ENCODE assay signal across 38 mouse cellular contexts in genomic region chr2:88279775-88280174, GRCm38 (mm10). TPM values are rescaled to one million over a fixed set of nuclear protein-coding genes. Genes with fewer than 3 reads are reported as not detected.
"Had no signal": no experiment of that assay in that cellular context is flagged by ENCODE, and none has a peak within 500 bp of the region (broad histone marks: within the 10 kb centered on the region; RNA-seq: fewer than 3 reads in every experiment).

TSS of gene Olfr1173 (minus strand) at chr2:88279875.

- H3K4me3 ChIP-seq: left cerebral cortex, adult 2 months; limb, embryonic 10.5 days; limb, embryonic 12.5 days; limb, embryonic 13.5 days; limb, embryonic 15.5 days; liver, embryonic 12.5 days; liver, embryonic 13.5 days; liver, embryonic 15.5 days; lung, embryonic 15.5 days; megakaryocyte, embryonic 14.5 days; midbrain, embryonic 10.5 days; midbrain, embryonic 12.5 days; midbrain, embryonic 13.5 days; midbrain, embryonic 15.5 days; myocyte; neural tube, embryonic 12.5 days had no signal

- H3K27me3 ChIP-seq: limb, embryonic 12.5 days; limb, embryonic 13.5 days; limb, embryonic 15.5 days; liver, embryonic 12.5 days; liver, embryonic 13.5 days; liver, embryonic 15.5 days; lung, embryonic 15.5 days; megakaryocyte, embryonic 14.5 days; midbrain, embryonic 12.5 days; midbrain, embryonic 13.5 days; midbrain, embryonic 15.5 days; neural tube, embryonic 12.5 days had no signal

- H3K4me2 ChIP-seq: limb, embryonic 12.5 days; limb, embryonic 13.5 days; limb, embryonic 15.5 days; liver, embryonic 11.5 days; liver, embryonic 12.5 days; liver, embryonic 13.5 days; liver, embryonic 15.5 days; lung, embryonic 14.5 days; lung, embryonic 15.5 days; midbrain, embryonic 11.5 days; midbrain, embryonic 12.5 days; midbrain, embryonic 13.5 days; midbrain, embryonic 15.5 days; neural tube, embryonic 12.5 days had no signal

- H3K9ac ChIP-seq: limb, embryonic 12.5 days; limb, embryonic 13.5 days; limb, embryonic 15.5 days; liver, embryonic 12.5 days; liver, embryonic 13.5 days; liver, embryonic 14.5 days; liver, embryonic 15.5 days; liver, postnatal 0 days; lung, embryonic 14.5 days; lung, embryonic 15.5 days; midbrain, embryonic 12.5 days; midbrain, embryonic 13.5 days; midbrain, embryonic 15.5 days; neural tube, embryonic 12.5 days had no signal

- H3K27ac ChIP-seq: left cerebral cortex, adult 2 months; limb, embryonic 10.5 days; limb, embryonic 12.5 days; limb, embryonic 13.5 days; limb, embryonic 15.5 days; liver, embryonic 12.5 days; liver, embryonic 13.5 days; liver, embryonic 14.5 days; liver, embryonic 15.5 days; lung, embryonic 15.5 days; macrophage; midbrain, embryonic 10.5 days; midbrain, embryonic 12.5 days; midbrain, embryonic 13.5 days; midbrain, embryonic 15.5 days; neural tube, embryonic 12.5 days had no signal

- ATAC-seq: liver, embryonic 12.5 days; liver, postnatal 0 days; midbrain, embryonic 13.5 days; midbrain, embryonic 15.5 days; midbrain, embryonic 16.5 days had no signal

- H3K9me3 ChIP-seq: limb, embryonic 10.5 days; limb, embryonic 12.5 days; limb, embryonic 13.5 days; limb, embryonic 15.5 days; liver, embryonic 12.5 days; liver, embryonic 13.5 days; liver, embryonic 15.5 days; lung, embryonic 15.5 days; megakaryocyte, embryonic 14.5 days; midbrain, embryonic 10.5 days; midbrain, embryonic 12.5 days; midbrain, embryonic 13.5 days; midbrain, embryonic 15.5 days; neural tube, embryonic 12.5 days had no signal

- DNase-seq: left cerebral cortex, postnatal 4 days; liver; liver, embryonic 13.5 days; liver, postnatal 0 days; lung, adult 18-20 months; lung, embryonic 14.5 days; lung, postnatal 10 days; lung, postnatal 14 days; lung, postnatal 36 days; lung, postnatal 4 days; midbrain, embryonic 14.5 days had no signal

- H3K4me1 ChIP-seq: limb, embryonic 10.5 days; limb, embryonic 12.5 days; limb, embryonic 13.5 days; limb, embryonic 15.5 days; liver, embryonic 12.5 days; liver, embryonic 13.5 days; liver, embryonic 15.5 days; lung, embryonic 15.5 days; megakaryocyte, embryonic 14.5 days; midbrain, embryonic 10.5 days; midbrain, embryonic 12.5 days; midbrain, embryonic 13.5 days; midbrain, embryonic 15.5 days; neural tube, embryonic 12.5 days had no signal

- H3K36me3 ChIP-seq: limb, embryonic 10.5 days; limb, embryonic 12.5 days; limb, embryonic 13.5 days; limb, embryonic 15.5 days; liver, embryonic 12.5 days; liver, embryonic 13.5 days; liver, embryonic 15.5 days; lung, embryonic 15.5 days; midbrain, embryonic 10.5 days; midbrain, embryonic 12.5 days; midbrain, embryonic 13.5 days; midbrain, embryonic 15.5 days; neural tube, embryonic 12.5 days had no signal

RNA-seq across cellular contexts. Expression of gene Olfr1173, which starts in this region (rescaled TPM):
- polyA plus RNA-seq: limb, embryonic 10.5 days; limb, embryonic 11.5 days; limb, embryonic 12.5 days; limb, embryonic 13.5 days; limb, embryonic 14.5 days; limb, embryonic 15.5 days; liver, adult 2 months; liver, embryonic 11.5 days; liver, embryonic 12.5 days; liver, embryonic 13.5 days; liver, embryonic 14.5 days; liver, embryonic 15.5 days; liver, embryonic 16.5 days; liver, postnatal 0 days; lung, embryonic 15.5 days; lung, embryonic 16.5 days; macrophage; midbrain, embryonic 10.5 days; midbrain, embryonic 11.5 days; midbrain, embryonic 12.5 days; midbrain, embryonic 13.5 days; midbrain, embryonic 14.5 days; midbrain, embryonic 15.5 days; midbrain, embryonic 16.5 days; midbrain, postnatal 0 days; myocyte; neural tube, embryonic 11.5 days; neural tube, embryonic 12.5 days had no signal
